Mouse (Mus musculus) cerebellum, adult 11 months (tissue): ENCODE results near the gene Spryd3.
"Not testable (repeated sequence)": the region's sequence is repeated elsewhere in the genome, so short reads cannot be mapped to it uniquely, and the experiment has no call there.

ENCODE experiments used
- DNase-seq: peaks from one replicate; pipeline ENCODE4 v3.0.0; 2022

Gene Spryd3

DNA sequence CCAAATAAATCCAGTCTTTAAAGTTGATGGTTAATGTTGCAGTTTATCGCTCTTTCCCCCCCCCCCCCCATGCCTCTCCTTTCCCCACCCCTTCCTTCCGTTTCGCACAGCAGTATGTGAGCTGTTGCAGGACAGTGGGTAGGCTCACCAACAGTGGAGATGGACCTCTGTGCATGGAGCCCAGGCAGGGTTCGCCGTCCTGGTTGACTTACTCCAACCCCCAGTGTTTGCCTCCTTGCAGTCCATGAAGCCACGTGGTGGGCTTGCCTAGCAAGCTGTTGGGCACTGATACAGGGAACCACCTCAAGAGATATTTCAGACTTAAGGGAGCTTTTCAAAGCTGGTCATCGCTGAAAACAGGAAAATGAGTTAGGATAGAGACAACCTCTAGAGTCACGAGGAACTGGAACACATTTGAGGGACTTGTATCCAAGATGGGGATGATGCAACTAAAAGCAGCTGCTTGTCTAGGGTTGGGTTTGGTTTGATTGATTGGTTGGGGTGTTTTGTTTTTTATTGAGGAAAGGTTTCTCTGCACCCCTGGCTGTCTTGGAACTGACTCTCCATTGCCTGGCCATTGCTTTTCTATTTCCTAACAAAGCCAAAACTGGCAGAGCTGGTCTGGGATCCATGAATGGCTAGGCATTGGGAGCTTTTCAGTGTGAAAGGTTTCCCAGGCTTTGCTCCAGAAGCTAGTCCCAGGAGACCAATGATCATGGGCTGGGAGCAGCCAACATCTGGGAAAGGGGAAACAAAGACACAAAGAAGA lies 38.7 kb downstream of the Spryd3 start:
- DNase-seq, result no peak

DNA sequence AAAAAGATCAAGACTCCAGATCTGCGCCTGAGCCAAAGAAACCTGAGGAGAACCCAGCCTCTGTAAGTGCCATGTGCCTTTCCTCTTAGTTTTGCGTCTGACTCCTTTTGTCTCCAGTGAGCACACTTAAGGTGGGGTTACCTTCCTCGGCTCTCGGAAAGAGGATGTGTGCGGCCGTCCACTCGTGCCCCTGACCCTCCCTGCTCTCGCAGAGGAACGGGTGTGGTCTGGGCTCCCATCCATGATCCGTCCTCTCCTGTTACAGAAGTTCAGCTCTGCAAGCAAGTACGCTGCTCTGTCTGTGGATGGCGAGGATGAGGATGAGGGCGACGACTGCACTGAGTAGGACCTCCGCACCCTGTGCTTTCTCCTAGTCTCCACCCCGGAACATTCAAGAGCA lies 41.0 kb downstream of the Spryd3 start:
- DNase-seq, result no peak

DNA sequence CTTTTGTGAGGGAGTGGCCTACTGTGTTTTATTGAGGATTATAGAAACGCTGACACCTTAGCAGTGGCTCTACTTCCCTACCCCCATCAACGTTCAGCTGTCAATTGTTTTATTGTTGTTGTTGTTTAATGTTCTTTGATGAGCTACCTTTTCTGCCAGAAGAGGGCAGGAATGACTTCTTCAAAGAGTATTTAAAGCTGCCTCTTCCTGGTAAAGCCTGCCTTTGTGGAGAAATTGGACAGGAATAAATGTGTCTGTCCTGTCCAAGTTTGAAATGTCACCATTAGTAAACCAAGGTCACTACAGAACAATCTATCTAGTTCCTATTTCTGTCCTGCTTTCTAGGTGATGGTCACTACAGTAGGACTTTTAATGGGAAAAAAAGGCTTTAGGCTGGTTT lies 41.9 kb downstream of the Spryd3 start:
- DNase-seq, result no peak

DNA sequence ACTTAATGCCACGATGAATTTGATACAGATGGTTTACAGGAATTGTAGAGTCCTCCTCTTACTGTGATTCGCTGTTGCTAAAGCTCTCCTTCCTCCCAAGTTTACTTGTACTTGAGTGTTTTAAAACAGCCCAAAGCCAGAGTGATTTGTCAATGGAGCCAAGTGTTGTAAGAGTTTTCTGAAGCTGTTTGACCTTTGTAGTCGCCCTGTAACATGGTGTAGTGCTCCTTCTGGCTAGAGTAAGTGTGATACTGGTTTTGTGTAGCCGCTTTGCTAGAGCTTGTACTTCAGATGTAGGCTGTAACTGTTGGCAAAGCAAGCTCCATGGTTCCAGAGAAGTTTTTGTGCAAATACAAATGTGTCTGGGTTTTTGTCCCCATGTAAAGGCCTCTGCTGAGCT lies 43.8 kb downstream of the Spryd3 start:
- no peak for DNase-seq

DNA sequence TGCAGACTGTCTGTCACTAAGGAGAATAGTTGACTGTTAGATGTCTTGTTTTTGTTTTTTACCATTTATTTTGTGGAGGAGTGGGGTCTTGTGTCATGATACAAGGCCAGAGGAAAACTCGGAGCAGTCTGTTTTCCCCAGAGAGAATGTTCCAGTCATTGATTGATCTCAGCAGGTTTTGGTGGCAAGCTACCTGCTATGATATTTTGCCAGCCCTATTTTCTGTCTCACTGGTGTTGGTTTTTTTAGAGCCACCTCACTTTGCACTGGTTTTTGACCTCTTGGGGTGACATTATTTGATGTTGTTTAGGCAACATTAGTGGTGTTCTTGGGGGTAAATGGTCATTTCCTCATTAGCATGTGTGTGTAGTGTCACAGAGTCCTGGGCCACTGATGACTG lies 44.3 kb downstream of the Spryd3 start:
- DNase-seq, result no peak

DNA sequence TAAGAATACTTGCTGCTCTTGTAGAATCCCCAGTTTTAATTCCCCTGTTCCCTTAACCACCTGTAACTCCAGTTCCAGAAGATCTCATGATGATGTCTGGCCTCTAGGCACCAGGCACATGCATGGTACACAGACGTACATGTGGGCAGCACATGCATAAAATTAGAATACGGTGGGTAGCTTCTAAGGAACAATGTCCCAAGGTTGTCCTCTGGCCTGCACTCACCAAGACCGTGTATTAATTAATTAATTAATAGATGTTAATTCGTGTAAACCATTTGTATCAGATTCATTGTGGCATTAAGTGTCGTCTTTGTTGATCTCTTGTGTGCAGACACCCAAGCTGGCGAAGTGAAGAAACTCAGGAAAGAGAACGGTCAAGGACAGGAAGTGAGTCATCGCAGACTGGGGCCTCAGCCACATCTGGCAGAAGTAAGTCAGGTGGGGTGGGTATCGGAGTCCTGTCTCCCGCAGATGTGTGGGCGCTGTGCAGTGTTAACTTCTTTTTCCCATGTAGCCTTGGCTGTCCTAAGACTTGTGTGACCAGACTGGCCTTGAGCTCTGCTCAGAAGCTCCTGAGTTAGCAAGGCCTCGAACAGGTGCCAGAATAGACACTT lies 44.9 kb downstream of the Spryd3 start:
- no peak for DNase-seq

DNA sequence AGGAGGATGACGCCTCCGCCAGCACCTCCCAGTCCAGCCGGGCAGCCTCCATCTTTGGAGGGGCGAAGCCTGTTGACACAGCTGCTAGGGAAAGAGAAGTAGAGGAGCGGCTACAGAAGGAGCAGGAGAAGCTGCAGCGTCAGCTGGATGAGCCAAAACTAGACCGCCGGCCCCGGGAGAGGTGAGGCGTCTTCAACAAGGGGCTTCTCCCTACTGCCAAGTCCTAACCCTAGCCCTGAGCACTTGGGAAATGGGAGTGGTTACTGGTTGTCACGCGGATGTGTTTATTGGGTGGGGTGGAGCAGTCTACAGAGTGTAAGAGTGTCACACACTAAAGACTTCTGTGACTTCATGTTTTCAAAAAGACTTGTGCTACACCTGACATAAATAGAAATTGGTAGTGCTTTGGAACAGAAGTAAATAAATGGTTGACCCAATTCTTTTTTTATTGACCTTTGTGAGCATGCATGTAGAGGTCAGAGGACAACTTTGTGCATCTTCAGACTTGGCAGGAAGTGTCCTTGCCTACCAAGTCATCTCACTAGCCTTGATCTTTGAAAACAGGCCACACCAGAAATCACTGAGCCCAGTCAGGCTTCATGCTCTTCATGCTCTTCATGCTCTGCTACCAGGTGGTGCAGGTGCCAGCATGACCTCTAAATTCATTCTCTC lies 46.0 kb downstream of the Spryd3 start:
- no peak for DNase-seq

DNA sequence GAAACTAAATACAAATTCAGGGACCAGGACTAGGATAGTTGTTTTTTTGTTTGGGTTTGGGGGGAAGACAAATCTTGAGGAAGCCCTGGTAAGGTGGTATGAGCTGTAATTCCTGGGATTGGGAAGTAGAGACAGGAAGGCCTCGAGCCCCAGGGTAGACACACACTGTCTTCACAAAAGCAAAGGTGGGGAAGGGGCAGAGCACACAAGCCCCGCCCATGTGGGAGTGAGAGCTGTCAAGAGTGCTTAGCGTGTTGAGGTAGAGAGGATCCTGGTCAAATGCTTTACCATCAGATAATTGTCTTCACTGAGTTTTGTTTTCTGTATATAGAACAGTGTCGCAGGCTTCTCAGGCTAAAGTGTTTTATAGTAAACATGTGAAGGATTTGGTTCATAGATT lies 53.0 kb downstream of the Spryd3 start:
- DNase-seq, result no peak

DNA sequence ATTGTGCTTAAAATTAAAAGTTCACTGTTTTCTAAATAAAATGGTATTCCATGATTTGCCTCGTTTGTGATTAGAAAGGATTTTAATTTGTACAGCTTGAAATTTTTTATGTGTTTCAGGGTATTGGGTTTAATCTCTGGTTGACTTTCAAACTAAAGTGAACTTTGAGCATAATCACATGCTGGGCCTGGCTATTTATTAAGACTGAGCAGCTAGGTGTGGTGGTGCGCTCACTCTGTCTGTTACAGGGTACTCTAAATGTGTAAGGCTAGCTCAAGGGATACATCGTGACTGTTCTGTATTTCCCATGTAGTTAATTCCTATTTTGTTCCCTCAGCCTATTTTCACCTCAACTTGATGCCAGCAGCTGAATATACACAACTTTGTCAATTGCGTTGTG lies 53.9 kb downstream of the Spryd3 start:
- DNase-seq, result no peak

DNA sequence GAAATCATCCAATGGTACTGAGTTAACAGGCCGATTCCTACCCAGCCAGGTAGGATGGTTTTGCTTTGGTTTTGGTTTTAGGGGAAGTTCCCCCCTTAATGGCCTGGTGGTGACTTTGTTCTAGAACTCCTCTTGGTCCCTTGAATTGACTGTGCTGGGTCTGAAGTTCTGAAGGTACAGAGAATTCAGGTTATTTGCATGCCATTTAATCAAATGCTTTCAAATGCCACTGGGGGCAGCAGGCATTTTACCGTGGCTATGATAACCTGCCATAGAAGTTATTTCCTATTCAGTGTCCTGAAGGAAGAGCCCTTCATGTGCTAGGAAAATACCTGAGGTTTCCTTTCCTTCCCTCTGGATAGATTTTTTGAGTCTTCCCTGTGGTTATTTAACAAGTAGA lies 55.6 kb downstream of the Spryd3 start:
- DNase-seq, result no peak

DNA sequence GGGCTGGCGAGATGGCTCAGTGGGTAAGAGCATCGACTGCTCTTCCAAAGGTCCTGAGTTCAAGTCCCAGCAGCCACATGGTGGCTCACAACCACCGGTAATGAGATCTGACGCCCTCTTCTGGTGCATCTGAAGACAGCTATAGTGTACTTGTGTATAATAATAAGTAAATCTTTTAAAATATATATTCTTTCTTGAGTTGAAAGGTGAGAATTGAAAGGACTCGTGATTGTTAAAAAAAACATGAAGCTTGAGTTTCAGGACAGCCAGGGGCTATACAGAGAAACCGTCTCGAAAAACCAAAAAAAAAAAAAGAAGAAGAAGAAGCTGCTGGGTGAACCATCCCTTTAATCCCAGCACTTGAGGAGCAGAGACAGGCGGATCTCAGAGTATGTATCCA lies 56.1 kb downstream of the Spryd3 start:
- DNase-seq, result not testable (repeated sequence)

DNA sequence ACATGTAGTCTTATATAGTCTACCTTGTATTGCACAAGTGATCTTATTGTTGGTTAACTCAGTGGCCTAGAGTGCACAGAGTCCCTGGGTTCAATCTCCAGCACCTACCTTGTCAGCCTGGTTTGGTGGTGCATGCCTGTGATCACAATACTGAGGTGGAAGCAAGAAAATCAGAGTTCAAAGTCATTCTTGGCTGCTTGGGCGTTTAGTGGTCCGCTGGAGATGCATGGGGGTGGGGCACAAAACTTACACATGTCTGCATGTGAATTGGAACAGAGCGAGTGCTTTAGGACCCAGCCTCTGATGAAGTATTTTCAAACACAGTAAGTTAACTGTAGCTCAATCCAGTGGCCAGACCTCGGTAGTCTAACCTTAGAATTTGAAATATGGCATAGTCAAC lies 56.8 kb downstream of the Spryd3 start:
- DNase-seq, result no peak

DNA sequence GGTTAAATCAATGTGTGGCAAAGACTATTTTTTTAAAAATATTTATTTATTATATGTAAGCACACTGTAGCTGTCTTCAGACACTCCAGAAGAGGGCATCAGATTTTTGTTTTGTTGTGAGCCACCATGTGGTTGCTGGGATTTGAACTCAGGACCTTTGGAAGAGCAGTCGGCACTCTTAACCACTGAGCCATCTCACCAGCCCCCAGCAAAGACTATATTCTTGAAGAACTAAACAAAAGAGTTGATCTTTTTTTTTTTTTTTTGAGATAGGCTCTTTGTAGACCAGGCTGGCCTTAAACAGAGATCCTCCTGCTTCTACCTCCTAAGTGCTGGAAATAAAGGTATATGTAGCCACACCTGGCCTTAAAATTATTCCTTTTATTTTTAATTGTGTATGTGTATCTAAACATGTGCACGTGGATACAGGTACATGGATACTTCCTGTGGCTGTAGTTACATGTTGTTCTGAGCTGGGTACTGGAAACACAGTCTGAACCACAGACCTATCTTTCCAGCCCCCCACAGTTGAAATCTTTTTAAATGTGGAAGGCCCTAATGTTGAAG lies 58.8 kb downstream of the Spryd3 start:
- no peak for DNase-seq

DNA sequence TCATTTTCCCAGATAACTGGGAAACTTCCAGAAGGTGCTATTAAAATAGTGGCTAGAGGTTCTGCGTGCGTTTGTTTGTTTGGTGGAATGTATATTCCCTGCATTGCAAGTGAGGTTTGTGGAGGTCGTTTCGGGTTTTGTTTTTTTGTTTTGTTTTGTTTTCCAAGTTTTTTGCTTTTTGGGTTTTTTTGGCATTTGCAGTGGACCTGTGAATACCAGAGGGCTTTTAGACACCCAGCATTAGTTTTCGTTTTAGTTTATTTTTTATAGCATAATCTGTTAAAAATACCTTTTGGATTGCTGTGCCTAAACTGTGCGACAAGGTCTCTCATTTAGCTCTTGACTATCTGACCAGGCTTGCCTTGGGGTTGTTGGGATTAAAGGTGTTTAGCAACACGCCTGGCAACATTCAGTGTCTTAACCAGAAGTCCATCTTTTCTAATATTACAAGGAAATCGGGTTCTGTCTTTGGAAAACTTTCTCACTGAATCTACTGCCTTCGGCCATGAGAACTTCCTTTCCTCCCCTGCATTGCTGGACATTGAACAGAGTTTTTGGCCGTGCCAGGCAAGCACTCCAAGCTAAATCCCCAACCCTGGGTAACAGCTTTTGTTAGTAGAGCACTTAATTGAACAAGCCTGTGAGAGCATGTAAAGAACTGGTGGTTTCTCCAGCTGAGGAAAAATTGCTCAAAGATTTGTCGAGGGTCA lies 61.0 kb downstream of the Spryd3 start:
- DNase-seq, result no peak

DNA sequence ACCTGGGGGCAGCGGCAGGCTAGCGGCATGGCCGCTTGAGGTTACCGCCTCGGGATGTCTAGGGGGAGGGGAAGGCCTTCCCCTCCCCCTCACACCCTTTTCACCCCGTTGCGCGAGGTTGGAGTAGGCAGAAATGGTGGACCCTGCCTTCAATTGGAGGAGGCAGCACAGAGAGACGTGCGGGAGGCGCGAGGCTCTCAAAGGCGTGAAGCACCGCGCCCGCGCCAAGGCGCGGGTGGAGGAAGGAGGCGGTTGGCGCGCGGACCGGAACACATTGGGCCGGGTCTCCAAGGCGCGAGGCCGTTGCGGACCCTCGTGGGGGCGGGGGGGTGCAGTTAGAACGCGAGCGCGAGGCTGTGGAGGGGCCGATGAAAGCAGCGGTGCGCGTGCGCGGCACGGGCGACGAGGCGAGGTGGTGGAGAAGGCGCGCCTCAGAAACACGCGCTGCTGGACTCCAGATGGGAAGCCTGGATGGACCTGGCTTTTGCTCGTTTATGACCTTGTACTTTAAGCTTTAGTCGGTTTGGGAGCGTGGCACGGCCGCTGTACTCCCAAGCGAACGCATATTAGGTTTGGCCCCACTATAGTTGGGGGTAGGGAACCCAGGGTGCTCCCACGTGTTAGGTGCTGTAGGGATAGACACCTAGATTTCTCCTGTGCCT lies 61.8 kb downstream of the Spryd3 start:
- DNase-seq, result peak; percentile 66

DNA sequence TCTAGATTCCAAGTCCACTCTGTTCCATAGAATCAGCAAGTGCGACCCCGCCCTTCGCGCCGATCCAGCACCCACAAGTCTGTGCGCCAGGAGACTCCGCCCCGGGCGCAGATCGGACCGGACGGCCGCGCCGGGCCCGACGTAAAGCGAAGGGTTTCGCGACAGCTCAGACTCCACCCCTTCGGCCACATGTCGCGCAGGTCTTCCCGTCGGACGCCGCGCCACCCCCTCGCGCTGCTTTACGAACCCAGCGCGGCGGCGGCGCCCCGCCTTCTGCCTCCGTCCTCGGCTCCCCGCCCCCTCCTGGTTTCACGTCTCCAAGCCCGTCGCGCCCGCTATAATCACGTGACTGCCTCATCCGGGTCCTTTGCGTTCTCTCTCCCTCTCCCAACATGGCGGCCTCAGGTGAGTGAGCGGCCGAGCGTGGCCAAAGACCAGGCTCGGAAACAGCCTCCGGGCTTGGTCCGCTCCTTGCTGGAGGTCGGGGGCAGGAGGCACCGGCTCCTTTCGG lies 62.4 kb downstream of the Spryd3 start, which contains the start of gene Eif4b:
Gene Eif4b (plus strand): TSS at position 215 of the 511 bp plus-strand sequence.
- DNase-seq, result peak; percentile 99

DNA sequence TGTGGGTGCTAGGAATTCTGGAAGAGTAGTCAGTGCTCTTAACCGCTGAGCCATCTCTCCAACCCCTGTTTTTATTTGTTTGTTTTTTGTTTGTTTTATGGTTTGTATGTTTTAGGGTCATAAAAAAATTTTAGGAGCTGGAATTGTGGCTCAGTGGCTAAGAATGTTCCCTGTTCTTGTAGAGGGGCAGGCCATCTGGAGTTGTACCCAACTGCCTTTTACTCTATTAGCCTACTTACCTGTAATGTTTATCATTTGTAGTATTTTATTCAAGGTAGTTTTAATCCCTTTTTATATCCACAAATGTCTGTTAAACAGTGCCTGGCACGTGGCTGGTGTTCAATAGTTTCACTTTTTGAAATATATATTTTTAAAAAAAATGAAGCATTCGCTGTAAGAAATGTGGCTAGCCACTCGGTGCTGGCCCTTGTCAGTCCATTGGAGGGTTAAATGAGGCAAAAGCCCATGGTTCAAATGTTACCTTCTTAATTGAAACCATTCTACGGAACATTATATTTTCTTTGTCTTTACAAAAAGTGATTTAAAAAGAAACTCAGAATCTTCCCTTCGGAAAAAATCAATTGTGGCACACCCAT lies 63.0 kb downstream of the Spryd3 start:
- no peak for DNase-seq

DNA sequence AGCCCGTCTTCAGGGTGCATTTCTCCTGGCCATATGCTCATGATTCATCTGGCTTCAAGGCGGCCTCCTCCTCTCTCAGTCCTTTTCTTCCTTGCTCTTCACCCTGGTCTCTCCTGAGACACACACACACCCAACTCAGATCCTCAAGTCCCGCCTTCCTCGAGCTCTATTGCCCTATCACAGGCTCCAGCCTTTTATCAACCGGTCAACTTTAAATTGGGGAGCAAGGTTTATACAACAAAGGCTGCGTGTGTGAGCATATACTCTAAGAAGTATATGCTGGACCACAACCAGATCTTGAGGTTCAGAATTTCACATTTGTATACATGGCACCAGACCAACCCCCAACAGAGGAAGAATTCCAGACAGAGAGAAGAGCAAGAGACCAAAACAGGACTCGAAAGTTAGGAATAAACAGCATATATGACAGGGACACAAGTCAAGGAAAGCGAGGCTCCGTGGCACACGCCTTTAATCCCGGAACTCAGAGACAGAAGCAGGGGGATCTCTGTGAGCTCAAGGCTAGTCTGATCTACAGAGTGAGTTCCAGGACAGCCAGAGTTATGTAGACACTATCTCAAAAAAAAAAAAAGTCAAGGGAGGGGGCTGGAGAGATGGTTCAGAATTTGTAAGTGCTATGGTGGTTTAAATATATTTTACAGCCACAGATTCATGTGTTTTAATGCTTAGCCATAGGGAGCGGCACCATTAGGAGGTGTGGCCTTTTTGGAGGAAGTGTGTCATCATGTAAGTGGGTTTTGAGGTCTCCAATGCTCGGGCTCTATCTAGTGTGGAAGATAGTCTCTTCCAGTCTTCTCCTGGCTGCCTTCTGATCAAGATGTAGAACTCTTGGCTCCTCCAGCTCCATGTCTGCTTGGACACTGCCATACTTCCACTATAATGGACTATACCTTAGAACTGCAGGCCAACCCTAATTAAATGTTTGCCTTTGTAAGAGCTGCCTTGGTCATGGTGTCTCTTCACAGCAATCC lies 65.3 kb downstream of the Spryd3 start:
- DNase-seq, result no peak
